Mouse (Mus musculus) gastrocnemius, postnatal 4 days (tissue): Measurements from ENCODE around the gene Kat14. TPM values are rescaled to one million over a fixed set of nuclear protein-coding genes. Genes with fewer than 3 reads are reported as not detected.
A peak's percentile ranks its signal among the peaks of the same experiment; 100 is the strongest.

Experiments
- DNase-seq, 2 experiments: peaks; one replicate each; pipeline ENCODE4 v3.0.0; 2021 to 2022; ENCODE audit warnings: low spot score in 2 of 2, mixed read lengths in 2 of 2
- total RNA-seq, 2 experiments: library from RNA; stranded (reverse); gene quantifications; 2 replicates each; pipeline ENCODE4 v1.2.3; 2021

Kat14 gene
- total RNA-seq, 2 experiments from 2014 or later = 33.1 to 37.6 TPM

- DNase-seq = no peak
Measured at GRCm38 (mm10) chr2:144381293-144381692, 12.5 kb downstream of the Kat14 start.

- DNase-seq = no peak
Measured at GRCm38 (mm10) chr2:144381741-144382140, 13.0 kb downstream of the Kat14 start.

GRCm38 (mm10) chr2:144382624-144383138 lies 13.9 kb downstream of the Kat14 start:
- DNase-seq = no peak

GRCm38 (mm10) chr2:144386296-144386695 lies 17.5 kb downstream of the Kat14 start:
- no peak for DNase-seq

GRCm38 (mm10) chr2:144388416-144388815 lies 19.6 kb downstream of the Kat14 start:
- no peak for DNase-seq

- DNase-seq = no peak
Measured at GRCm38 (mm10) chr2:144399531-144399930, 30.7 kb downstream of the Kat14 start.

GRCm38 (mm10) chr2:144400659-144401058 lies 31.9 kb downstream of the Kat14 start:
- no peak for DNase-seq

GRCm38 (mm10) chr2:144409037-144409436 lies 40.3 kb downstream of the Kat14 start:
- DNase-seq = no peak

- DNase-seq = no peak
Measured at GRCm38 (mm10) chr2:144410603-144411002, 41.8 kb downstream of the Kat14 start.

- no peak for DNase-seq
Measured at GRCm38 (mm10) chr2:144414646-144415045, 45.9 kb downstream of the Kat14 start.

GRCm38 (mm10) chr2:144416859-144417258 lies 48.1 kb downstream of the Kat14 start:
- DNase-seq = no peak

- no peak for DNase-seq
Measured at GRCm38 (mm10) chr2:144418062-144418461, 49.3 kb downstream of the Kat14 start.

GRCm38 (mm10) chr2:144422094-144422675 lies 53.4 kb downstream of the Kat14 start:
- DNase-seq = no peak

GRCm38 (mm10) chr2:144425761-144426160 lies 57.0 kb downstream of the Kat14 start:
- no peak for DNase-seq

GRCm38 (mm10) chr2:144427852-144428251 lies 59.1 kb downstream of the Kat14 start:
- no peak for DNase-seq

GRCm38 (mm10) chr2:144428659-144429058 lies 59.9 kb downstream of the Kat14 start:
- no peak for DNase-seq

GRCm38 (mm10) chr2:144429171-144429570 lies 60.4 kb downstream of the Kat14 start:
- no peak for DNase-seq

- no peak for DNase-seq
Measured at GRCm38 (mm10) chr2:144431286-144431825, 62.6 kb downstream of the Kat14 start.

- no peak for DNase-seq
Measured at GRCm38 (mm10) chr2:144435679-144436078, 66.9 kb downstream of the Kat14 start.

- DNase-seq = no peak
Measured at GRCm38 (mm10) chr2:144438424-144438823, 69.6 kb downstream of the Kat14 start.

- DNase-seq = no peak
Measured at GRCm38 (mm10) chr2:144439191-144439700, 70.5 kb downstream of the Kat14 start.

GRCm38 (mm10) chr2:144441386-144441915 lies 72.7 kb downstream of the Kat14 start:
- DNase-seq = peak in 1 of 2 experiments; percentile 30
